Mouse (Mus musculus): ENCODE measurements around the gene Foxe1. TPM values are rescaled to one million over a fixed set of nuclear protein-coding genes. Genes with fewer than 3 reads are reported as not detected.
A peak's percentile ranks its signal among the peaks of the same experiment; 100 is the strongest.

The Foxe1 gene
- not detected in 2 replicates for polyA plus RNA-seq (2014; fragmentation: Nextera tagmentation; extraction: Ambion mirVana)

GRCm38 (mm10) chr4:46343596-46344260 lies at the start of gene Foxe1:
Gene Foxe1, plus strand, starts transcription at chr4:46343609.
- no peaks in the 10 kb centered on the region for H3K9me3 ChIP-seq (ENCODE audit: control insufficient read depth, low read length)
- ATAC-seq (ENCODE audit: low read depth), result peak; percentile 29; the same call in 1 of the 2 replicates
- H3K4me2 ChIP-seq (ENCODE audit: low read depth, low read length), result peak within 1 kb of the TSS; percentile 43
- peaks cover 73% of the 10 kb centered on the region for H3K27me3 ChIP-seq (ENCODE audit: control insufficient read depth, insufficient read depth, low read length)
- H3K9ac ChIP-seq (replicated peaks; ENCODE audit: low read depth, low read length), result no peak within 1 kb of the TSS
- no peak within 1 kb of the TSS for H3K27ac ChIP-seq (ENCODE audit: low read depth, low read length)
- peak within 1 kb of the TSS; percentile 29 for H3K4me3 ChIP-seq (ENCODE audit: low read depth, low read length)
- H3K4me1 ChIP-seq (ENCODE audit: control insufficient read depth, insufficient read depth, low read length), result no peaks in the 10 kb centered on the region
- WGBS, result 1% methylated on average over 66 of the region's 70 CpGs
- H3K36me3 ChIP-seq (ENCODE audit: control insufficient read depth, insufficient read depth, low read length), result no peaks in the 10 kb centered on the region

DNA sequence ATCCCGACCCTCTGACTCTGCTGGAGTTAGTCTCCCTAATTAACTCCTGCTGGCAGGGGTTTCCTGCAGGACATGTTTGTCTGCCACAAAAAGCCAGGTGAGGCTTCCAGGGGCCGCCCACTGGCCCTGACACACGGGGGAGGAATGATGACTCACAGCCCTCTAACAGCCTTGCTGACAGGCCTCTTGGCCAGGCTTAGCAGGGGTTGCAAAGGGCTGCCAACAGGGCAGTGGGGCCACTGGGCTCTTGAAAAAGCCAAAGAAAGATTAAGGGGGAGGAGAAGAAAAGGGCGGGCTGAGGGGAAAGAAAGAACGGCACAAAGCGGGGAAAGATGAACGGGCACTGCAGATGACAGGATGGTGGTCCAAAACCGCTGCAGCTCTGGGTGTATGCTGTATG lies 39.3 kb upstream of the Foxe1 start:
- WGBS, result 7% methylated on average over 8 of the region's 8 CpGs

GRCm38 (mm10) chr4:46304757-46305384 lies 38.5 kb upstream of the Foxe1 start:
- Histone ChIP-seq H3K9ac (replicated peaks; ENCODE audit: low read depth, low read length) (peak overlapping the region; percentile 88), H3K27ac (ENCODE audit: low read depth, low read length) (peak overlapping the region; percentile 83), H3K36me3 (ENCODE audit: control insufficient read depth, insufficient read depth, low read length) (no peaks in the 10 kb centered on the region), H3K4me1 (ENCODE audit: control insufficient read depth, insufficient read depth, low read length) (no peaks in the 10 kb centered on the region), H3K27me3 (ENCODE audit: control insufficient read depth, insufficient read depth, low read length) (no peaks in the 10 kb centered on the region), H3K4me2 (ENCODE audit: low read depth, low read length) (peak overlapping the region; percentile 75), H3K4me3 (ENCODE audit: low read depth, low read length) (peak overlapping the region; percentile 77), H3K9me3 (ENCODE audit: control insufficient read depth, low read length) (no peaks in the 10 kb centered on the region)
- under 1% methylated on average over 54 of the region's 78 CpGs for WGBS
- peak; percentile 92 for ATAC-seq (ENCODE audit: low read depth)

More for the DNA sequence above, 39.3 kb upstream of the Foxe1 start:
- H3K9ac ChIP-seq (replicated peaks; ENCODE audit: low read depth, low read length), result peak overlapping the region; percentile 88; the same call in 1 of the 2 replicates
- H3K36me3 ChIP-seq (ENCODE audit: control insufficient read depth, insufficient read depth, low read length), result no peaks in the 10 kb centered on the region
- ATAC-seq (ENCODE audit: low read depth), result no peak
- no peaks in the 10 kb centered on the region for H3K4me1 ChIP-seq (ENCODE audit: control insufficient read depth, insufficient read depth, low read length)
- no peaks in the 10 kb centered on the region for H3K9me3 ChIP-seq (ENCODE audit: control insufficient read depth, low read length)
- peak overlapping the region; percentile 75 for H3K4me2 ChIP-seq (ENCODE audit: low read depth, low read length)
- H3K4me3 ChIP-seq (ENCODE audit: low read depth, low read length), result peak overlapping the region; percentile 77; the same call in 1 of the 2 replicates
- H3K27ac ChIP-seq (ENCODE audit: low read depth, low read length), result no peak overlapping the region
- no peaks in the 10 kb centered on the region for H3K27me3 ChIP-seq (ENCODE audit: control insufficient read depth, insufficient read depth, low read length)

DNA sequence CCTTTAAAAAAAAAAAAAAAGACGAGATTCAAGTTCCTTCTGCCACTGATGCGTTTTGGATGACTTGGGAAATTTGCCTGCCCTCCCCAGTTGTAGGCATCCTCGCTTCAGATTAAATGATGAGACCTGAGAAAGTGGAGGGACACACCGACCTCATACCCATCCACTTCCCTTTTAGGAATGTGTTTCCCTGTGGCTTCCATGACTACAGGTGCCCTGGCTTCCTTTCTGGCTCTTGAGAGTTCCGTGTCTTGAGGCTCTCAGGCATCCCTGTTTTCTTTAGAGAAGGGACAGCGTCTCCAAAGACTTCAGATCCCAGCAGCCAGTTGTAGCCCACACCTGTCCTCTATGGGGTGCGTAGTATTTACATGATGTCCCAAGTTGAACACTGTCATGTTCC lies 38.0 kb upstream of the Foxe1 start:
- no peaks in the 10 kb centered on the region for H3K4me1 ChIP-seq (ENCODE audit: control insufficient read depth, insufficient read depth, low read length)
- no peaks in the 10 kb centered on the region for H3K27me3 ChIP-seq (ENCODE audit: control insufficient read depth, insufficient read depth, low read length)
- H3K4me2 ChIP-seq (ENCODE audit: low read depth, low read length), result peak overlapping the region; percentile 75
- no peaks in the 10 kb centered on the region for H3K36me3 ChIP-seq (ENCODE audit: control insufficient read depth, insufficient read depth, low read length)
- peak overlapping the region; percentile 88 for H3K9ac ChIP-seq (replicated peaks; ENCODE audit: low read depth, low read length)
- no peaks in the 10 kb centered on the region for H3K9me3 ChIP-seq (ENCODE audit: control insufficient read depth, low read length)
- no peak overlapping the region for H3K27ac ChIP-seq (ENCODE audit: low read depth, low read length)
- 19% methylated on average over 7 of the region's 7 CpGs for whole genome bisulfite sequencing
- peak overlapping the region; percentile 77 for H3K4me3 ChIP-seq (ENCODE audit: low read depth, low read length)
- 0 out of 2 replicates have a peak, but pooled peaks have one; percentile 6 for ATAC-seq (ENCODE audit: low read depth)

DNA sequence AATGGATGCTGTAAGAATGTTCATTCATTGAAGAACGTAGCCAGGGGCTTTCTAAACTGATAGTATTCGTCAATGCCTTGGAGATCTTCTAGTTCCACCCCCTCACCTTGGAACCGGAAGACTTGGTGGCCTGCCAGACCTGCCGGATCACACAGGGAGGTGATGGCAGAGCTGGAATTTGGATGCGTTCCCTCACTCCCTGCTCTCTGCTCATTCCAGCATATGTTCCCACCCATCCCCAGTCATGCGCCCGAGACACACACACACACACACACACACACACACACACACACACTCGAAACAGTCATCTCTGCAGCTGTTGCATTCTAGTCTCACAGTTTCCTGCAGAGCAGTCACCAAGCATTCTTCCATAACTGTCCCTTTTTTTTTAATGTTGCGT lies 36.1 kb upstream of the Foxe1 start:
- no peaks in the 10 kb centered on the region for H3K4me1 ChIP-seq (ENCODE audit: control insufficient read depth, insufficient read depth, low read length)

DNA sequence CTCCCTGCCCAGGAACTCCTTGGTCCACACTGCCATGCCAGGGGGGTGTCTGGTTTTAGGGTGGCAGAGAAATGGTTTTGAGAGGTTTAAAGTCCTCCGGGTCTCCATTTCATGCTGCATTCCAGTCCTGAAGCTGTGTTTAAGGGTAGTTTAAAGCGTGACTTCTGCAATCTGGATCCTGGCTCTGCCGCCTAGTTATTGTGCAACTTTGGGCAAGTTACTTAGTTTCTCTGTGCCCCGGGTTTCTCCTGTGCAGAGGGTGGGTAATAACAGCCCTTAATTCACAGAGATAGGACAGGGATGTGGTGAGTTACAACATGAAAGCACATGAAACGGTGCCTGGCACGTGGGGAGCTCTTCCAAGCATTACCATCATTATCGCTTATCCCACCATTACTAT lies 35.5 kb upstream of the Foxe1 start:
- no peaks in the 10 kb centered on the region for H3K9me3 ChIP-seq (ENCODE audit: control insufficient read depth, low read length)
- H3K27ac ChIP-seq (ENCODE audit: low read depth, low read length), result no peak overlapping the region
- 88% methylated on average over 7 of the region's 7 CpGs for WGBS
- no peaks in the 10 kb centered on the region for H3K36me3 ChIP-seq (ENCODE audit: control insufficient read depth, insufficient read depth, low read length)
- no peaks in the 10 kb centered on the region for H3K4me1 ChIP-seq (ENCODE audit: control insufficient read depth, insufficient read depth, low read length)
- no peak overlapping the region for H3K4me2 ChIP-seq (ENCODE audit: low read depth, low read length)
- H3K9ac ChIP-seq (replicated peaks; ENCODE audit: low read depth, low read length), result no peak overlapping the region
- no peak overlapping the region for H3K4me3 ChIP-seq (ENCODE audit: low read depth, low read length)
- H3K27me3 ChIP-seq (ENCODE audit: control insufficient read depth, insufficient read depth, low read length), result no peaks in the 10 kb centered on the region
- no peak for ATAC-seq (ENCODE audit: low read depth)

More for the DNA sequence above, 36.1 kb upstream of the Foxe1 start:
- Histone ChIP-seq H3K36me3 (ENCODE audit: control insufficient read depth, insufficient read depth, low read length) (no peaks in the 10 kb centered on the region), H3K4me3 (ENCODE audit: low read depth, low read length) (no peak overlapping the region), H3K9ac (replicated peaks; ENCODE audit: low read depth, low read length) (no peak overlapping the region), H3K27ac (ENCODE audit: low read depth, low read length) (no peak overlapping the region), H3K27me3 (ENCODE audit: control insufficient read depth, insufficient read depth, low read length) (no peaks in the 10 kb centered on the region), H3K9me3 (ENCODE audit: control insufficient read depth, low read length) (no peaks in the 10 kb centered on the region), H3K4me2 (ENCODE audit: low read depth, low read length) (no peak overlapping the region)
- ATAC-seq (ENCODE audit: low read depth), result no peak
- WGBS, result 65% methylated on average over 9 of the region's 9 CpGs

- no peaks in the 10 kb centered on the region for H3K36me3 ChIP-seq (ENCODE audit: control insufficient read depth, insufficient read depth, low read length)
- no peak overlapping the region for H3K9ac ChIP-seq (replicated peaks; ENCODE audit: low read depth, low read length)
Observed at GRCm38 (mm10) chr4:46311631-46312030, 31.8 kb upstream of the Foxe1 start.

DNA sequence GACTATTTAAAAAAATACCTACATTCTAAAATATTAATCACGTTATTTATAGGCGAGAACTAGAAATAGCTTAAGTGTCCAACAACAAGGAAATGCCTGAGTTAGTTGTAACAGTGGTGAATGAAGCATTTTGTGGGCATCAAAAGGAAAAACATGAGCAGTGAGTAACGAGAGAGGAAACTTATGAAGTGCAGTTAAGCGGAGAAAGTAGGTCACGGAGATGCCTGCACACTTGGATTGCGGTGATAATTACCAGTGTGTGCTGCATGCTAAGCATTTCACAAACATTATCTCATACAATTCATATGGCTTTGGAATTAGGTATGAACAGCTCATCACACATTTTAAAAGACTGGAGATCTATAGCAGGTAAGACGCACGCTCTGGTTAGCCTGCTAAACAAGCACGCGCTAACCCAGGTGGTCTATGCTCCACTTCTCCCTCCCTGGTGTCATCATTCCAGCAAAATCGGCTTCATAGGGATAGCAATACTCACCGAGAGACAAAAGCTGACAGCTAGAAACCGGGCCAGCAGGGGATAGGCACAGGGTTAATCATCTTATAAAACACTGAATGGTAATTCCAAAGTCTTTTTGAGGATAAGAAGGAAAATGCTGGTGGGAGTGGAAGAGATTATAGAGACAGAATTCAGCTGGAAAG lies 21.5 kb upstream of the Foxe1 start:
- Histone ChIP-seq H3K4me2 (ENCODE audit: low read depth, low read length) (no peak overlapping the region), H3K27ac (ENCODE audit: low read depth, low read length) (no peak overlapping the region), H3K9me3 (ENCODE audit: control insufficient read depth, low read length) (no peaks in the 10 kb centered on the region), H3K36me3 (ENCODE audit: control insufficient read depth, insufficient read depth, low read length) (no peaks in the 10 kb centered on the region), H3K4me3 (ENCODE audit: low read depth, low read length) (no peak overlapping the region), H3K9ac (replicated peaks; ENCODE audit: low read depth, low read length) (no peak overlapping the region), H3K27me3 (ENCODE audit: control insufficient read depth, insufficient read depth, low read length) (no peaks in the 10 kb centered on the region), H3K4me1 (ENCODE audit: control insufficient read depth, insufficient read depth, low read length) (no peaks in the 10 kb centered on the region)
- ATAC-seq (ENCODE audit: low read depth), result no peak
- 75% methylated on average over 13 of the region's 13 CpGs for WGBS

More at GRCm38 (mm10) chr4:46311631-46312030, 31.8 kb upstream of the Foxe1 start:
- no peak for ATAC-seq (ENCODE audit: low read depth)
- H3K27me3 ChIP-seq (ENCODE audit: control insufficient read depth, insufficient read depth, low read length), result no peaks in the 10 kb centered on the region
- no peak overlapping the region for H3K4me3 ChIP-seq (ENCODE audit: low read depth, low read length)
- no peak overlapping the region for H3K4me2 ChIP-seq (ENCODE audit: low read depth, low read length)
- no peaks in the 10 kb centered on the region for H3K9me3 ChIP-seq (ENCODE audit: control insufficient read depth, low read length)
- H3K27ac ChIP-seq (ENCODE audit: low read depth, low read length), result no peak overlapping the region
- WGBS, result 78% methylated on average over 2 of the region's 2 CpGs
- H3K4me1 ChIP-seq (ENCODE audit: control insufficient read depth, insufficient read depth, low read length), result no peaks in the 10 kb centered on the region

DNA sequence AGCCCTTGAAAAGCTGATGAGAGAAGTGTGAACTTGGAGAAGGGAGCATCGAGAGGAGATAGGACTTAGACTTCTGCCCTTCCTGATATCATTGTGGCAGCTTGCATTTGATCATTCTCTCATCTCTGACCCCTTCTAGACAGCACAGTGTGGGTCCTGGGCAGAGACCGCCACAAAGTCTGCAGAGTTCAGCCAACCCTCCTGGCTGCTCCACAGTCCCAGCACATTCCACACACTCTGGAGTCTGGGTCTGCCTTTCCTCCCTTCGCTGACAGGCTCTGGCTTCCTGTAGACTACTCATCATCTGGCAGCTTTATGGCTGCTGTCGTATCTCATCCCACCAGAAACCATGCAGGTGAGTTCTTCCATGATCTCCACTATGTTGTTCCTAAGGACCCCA lies 20.7 kb upstream of the Foxe1 start:
- Histone ChIP-seq H3K4me1 (ENCODE audit: control insufficient read depth, insufficient read depth, low read length) (no peaks in the 10 kb centered on the region), H3K9ac (replicated peaks; ENCODE audit: low read depth, low read length) (no peak overlapping the region), H3K36me3 (ENCODE audit: control insufficient read depth, insufficient read depth, low read length) (no peaks in the 10 kb centered on the region), H3K9me3 (ENCODE audit: control insufficient read depth, low read length) (no peaks in the 10 kb centered on the region), H3K4me3 (ENCODE audit: low read depth, low read length) (no peak overlapping the region), H3K27me3 (ENCODE audit: control insufficient read depth, insufficient read depth, low read length) (no peaks in the 10 kb centered on the region), H3K4me2 (ENCODE audit: low read depth, low read length) (no peak overlapping the region), H3K27ac (ENCODE audit: low read depth, low read length) (no peak overlapping the region)
- ATAC-seq (ENCODE audit: low read depth), result no peak
- WGBS, result 73% methylated on average over 4 of the region's 4 CpGs
